Mouse (Mus musculus) embryonic facial prominence, embryonic 15.5 days (tissue): Measurements from ENCODE around the gene Sh3pxd2a. TPM values are rescaled to one million over a fixed set of nuclear protein-coding genes. Genes with fewer than 3 reads are reported as not detected.

ENCODE experiments used
- microRNA-seq: library from miRNA; unstranded; fragments of <30 nt; microRNA quantifications from one replicate; pipeline ENCODE4, GENCODE M21; 2016; ENCODE audit warnings: borderline number of aligned reads
- polyA plus RNA-seq: library from polyadenylated mRNA; unstranded; fragments of >200 nt; fragmentation: Nextera tagmentation; extraction: Ambion mirVana; gene quantifications from 2 replicates; pipeline ENCODE4 v1.2.1, GENCODE M21; 2015

Sh3pxd2a gene
- polyA plus RNA-seq, 1 experiment from 2014 or later = 15.8 TPM

Small RNA genes lying within 50 kb of the gene (microRNA-seq; reads per million reads assigned to microRNA genes)
- not detected for gene Mir6995

Other genes with a start within 250 kb of the Sh3pxd2a start
- 51.3 and 53.6 TPM in 2 replicates for gene Stn1, start 73.1 kb upstream of the Sh3pxd2a start, polyA plus RNA-seq
- gene Slk, start 115.3 kb upstream of the Sh3pxd2a start, polyA plus RNA-seq = 10.4 and 14.1 TPM in 2 replicates
- gene Col17a1, start 227.7 kb upstream of the Sh3pxd2a start, polyA plus RNA-seq = 40.6 and 45.7 TPM in 2 replicates